Mouse (Mus musculus): Measurements from ENCODE around the gene Ksr1.

Ksr1 gene

DNA sequence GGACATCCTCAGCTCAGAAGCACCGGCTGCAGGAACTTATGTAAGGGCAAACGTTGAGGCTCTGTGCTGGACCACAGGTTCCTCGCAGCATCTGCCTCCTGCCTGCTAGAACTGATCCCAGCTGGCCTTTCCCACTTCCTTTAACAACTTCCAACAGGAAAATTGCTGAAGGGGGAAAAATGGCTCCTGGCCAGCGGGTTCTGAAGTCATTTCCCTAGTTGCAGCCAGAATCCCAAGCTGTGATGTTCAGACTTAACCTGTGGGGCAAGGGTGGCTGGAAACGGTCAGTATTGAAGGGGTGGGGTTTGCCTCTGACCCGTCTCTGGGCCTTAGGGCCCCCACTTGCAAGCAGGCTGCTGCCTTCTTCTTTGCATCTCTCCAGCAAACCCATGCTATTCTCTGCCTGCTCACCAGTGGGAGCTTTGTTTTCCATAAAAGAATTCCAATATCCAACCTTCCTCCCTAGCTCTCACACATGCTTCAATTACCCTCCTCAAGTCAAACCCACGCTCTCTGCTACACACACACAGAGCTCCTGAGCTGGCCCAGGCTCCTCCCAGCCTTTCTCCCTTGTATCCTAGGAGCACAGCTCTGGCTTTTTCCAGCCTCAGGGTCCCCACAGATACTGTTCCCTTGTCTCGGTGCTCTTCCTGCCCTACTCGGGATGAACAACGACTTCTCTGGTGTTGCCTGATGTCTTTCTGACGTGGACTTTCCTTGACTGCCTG is 80.6 kb downstream of the Ksr1 start:
- DNase-seq (ENCODE audit: low spot score): peak; percentile 17

- no peak for DNase-seq (ENCODE audit: low spot score)
Observed at GRCm38 (mm10) chr11:79064311-79064710, 81.9 kb downstream of the Ksr1 start.

DNA sequence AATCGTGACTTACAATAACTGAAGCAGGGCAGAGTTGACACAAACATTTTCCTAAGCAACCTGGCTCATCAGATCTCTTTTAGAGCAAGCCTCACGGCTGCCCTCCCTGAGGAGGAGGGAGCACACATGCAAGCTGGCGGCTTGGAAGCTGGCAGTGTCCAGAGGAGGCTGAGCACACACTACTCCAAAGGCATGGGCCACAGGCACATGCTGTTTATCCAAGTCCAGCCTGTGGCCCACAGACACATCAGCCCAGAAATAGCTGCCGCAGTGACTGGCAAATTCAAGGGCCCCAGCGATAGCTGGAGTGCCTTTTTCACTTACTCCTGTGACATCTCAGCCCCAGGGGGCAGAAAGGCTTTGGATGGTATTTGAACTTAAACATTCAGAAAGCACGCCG is 82.6 kb downstream of the Ksr1 start:
- DNase-seq (ENCODE audit: low spot score): no peak

GRCm38 (mm10) chr11:79062897-79063296 is 83.3 kb downstream of the Ksr1 start:
- DNase-seq (ENCODE audit: low spot score): no peak

DNA sequence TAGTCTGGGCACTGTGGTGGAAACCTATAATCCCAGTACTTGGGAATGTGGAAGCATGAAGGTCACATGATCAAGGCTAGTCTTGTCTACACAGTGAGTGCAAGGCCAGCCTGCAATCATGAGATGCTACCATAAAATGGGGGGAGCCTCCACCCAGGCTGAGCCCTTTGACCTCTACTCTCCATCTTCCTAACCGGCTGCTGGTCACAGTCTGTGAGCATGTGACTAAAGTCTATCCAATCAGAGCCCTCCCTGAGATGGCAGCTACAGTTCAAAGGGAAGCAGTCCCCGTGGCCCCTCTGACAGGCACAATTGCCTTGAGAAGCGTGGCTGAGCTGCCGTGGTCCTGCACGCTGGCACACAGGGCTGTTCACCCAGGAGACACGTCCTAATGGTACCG is 84.4 kb downstream of the Ksr1 start:
- DNase-seq (ENCODE audit: low spot score): no peak

GRCm38 (mm10) chr11:79059850-79060249 is 86.4 kb downstream of the Ksr1 start:
- no peak for DNase-seq (ENCODE audit: low spot score)

DNA sequence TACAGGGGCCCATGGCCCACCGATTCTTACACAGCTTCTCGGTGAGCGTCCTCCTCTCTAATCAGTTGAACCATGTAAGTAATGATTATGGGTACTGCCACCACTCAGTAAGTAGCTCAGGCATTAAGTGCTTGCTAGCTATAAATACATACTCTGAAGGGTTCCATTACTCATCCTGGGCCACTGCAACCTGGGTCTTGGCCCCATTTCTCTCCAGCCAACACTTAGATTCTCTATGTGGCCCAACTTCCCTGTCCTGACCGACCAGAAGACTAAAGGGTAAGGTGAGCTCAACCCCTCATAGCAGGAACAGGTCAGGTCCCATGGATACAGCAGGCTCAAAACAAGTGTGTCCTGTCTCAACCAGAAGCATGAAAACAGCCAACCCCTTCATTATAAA is 87.1 kb downstream of the Ksr1 start:
- no peak for DNase-seq (ENCODE audit: low spot score)

GRCm38 (mm10) chr11:79058610-79059009 is 87.6 kb downstream of the Ksr1 start:
- no peak for DNase-seq (ENCODE audit: low spot score)

DNA sequence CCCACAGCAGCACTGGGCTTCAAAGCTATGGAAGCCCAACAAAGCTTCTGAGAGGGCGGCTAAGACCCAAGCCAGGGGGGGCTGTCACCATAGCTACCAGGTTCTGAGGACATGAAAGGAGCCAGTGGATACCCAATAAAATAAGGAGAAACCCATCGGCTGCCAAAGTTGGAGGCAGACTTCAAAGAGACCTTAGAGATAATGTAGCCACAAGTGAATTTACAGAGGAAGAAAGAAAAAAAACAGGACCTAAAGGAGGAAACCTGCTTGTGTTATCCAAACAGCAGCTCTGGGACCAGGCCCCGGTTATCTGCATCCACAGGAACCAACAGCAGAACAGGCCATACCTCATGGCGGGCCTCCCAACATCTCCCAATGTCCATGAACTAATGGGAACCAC is 88.4 kb downstream of the Ksr1 start:
- no peak for DNase-seq (ENCODE audit: low spot score)

GRCm38 (mm10) chr11:79056891-79057290 is 89.3 kb downstream of the Ksr1 start:
- no peak for DNase-seq (ENCODE audit: low spot score)

DNA sequence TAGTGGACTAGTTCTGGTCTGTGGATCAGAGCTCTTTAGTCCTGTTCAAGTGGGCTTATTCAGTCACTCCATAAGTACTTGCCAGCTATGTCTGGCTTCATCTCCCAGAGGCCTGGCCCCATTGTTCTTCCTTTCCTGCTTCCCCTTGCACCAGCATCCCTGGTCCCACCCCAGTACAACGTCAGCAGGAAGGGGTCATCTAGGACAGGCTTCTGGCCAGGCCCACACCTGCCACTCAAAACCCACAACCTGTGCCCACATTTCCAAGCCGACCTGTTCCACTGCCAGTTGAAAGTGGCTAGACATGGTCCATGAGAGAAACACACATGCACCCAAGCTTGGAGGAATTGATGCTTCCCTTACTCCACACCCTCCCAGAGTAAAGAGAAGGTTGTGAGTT is 90.2 kb downstream of the Ksr1 start:
- no peak for DNase-seq (ENCODE audit: low spot score)

DNA sequence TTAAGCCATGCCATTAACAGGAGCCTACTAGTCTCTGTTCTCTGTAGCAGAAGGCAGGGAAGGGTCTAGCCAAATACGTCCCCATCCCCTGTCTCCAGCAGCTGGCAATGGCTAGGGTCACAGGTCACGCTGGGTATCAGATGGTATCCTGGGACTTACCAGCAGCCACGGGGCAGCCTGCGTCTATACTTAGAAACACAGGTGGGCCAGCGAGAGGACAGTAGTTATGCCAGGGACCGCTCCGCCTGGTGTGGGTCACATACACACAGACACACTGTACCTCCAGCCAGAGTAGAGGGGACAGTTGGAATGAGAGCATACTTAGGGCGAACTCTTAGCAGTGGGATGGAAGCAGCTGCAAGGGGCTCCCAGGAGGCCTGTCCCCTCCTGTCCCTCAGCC is 91.0 kb downstream of the Ksr1 start:
- DNase-seq (ENCODE audit: low spot score): no peak

DNA sequence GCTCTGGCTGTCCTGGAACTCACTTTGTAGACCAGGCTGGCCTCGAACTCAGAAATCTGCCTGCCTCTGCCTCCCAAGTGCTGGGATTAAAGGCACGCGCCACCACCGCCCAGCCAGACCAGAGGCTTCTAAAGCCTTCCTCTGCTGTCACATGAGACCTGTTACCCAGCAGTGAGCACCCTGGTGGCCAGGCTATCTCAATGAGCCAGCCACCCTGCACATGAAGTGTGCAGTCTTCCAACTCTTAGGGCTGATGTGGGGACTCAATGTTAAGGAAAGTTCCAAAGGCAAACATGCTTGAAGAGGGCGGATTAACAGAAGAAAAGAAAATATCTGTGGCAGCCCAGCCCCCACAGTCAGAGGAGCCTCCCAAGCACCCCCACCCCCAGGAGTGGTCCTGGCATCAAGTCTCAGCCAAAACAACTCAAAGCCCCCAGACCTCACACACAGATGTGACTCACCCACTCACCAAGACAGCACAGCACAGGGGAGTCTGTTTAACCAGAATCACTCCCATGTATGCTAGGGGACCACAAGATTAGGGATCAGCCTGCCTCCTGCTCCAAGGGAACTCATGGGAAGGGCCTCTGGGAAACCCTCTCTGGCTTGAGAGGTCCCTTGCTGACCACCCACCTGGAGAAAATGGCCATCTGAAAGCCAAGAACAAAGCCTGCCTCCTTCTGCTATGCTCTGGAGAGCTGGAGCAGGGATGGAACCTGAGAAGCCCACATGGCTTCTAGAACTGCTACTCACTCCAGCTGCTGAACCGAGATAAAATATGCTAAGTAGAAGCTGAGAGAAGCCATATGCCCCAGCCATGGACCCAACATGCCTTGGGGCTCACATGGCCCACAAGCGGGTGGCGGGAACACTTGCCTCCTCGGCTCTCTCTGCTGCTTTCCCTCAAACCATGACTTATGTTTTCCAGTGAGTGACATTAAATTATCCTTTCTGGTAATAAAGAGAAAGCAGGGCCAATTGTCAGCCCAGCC is 91.8 kb downstream of the Ksr1 start:
- DNase-seq (ENCODE audit: low spot score): no peak

GRCm38 (mm10) chr11:79053437-79053836 is 92.8 kb downstream of the Ksr1 start:
- DNase-seq (ENCODE audit: low spot score): no peak

DNA sequence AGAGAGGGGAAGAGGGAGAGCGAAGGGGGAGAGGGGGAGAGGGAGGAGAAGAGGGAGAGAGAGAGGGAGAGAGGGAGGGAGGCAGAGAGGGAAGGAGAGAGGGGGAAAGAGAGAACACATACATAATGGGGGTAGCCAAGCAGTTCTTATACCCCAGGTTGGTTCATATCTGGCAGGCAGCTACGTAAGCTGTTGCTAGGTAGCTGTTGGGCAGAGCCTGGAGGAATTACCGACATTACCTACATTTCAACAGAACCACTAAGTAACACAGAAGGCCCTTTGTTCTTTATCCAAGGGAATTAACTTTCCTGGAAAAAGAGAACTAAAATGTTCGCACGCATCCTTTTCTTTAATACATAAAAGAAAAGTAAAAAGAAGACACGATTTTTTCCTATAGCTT is 93.4 kb downstream of the Ksr1 start:
- DNase-seq (ENCODE audit: low spot score): no peak

GRCm38 (mm10) chr11:79051522-79051921 is 94.7 kb downstream of the Ksr1 start:
- no peak for DNase-seq (ENCODE audit: low spot score)

DNA sequence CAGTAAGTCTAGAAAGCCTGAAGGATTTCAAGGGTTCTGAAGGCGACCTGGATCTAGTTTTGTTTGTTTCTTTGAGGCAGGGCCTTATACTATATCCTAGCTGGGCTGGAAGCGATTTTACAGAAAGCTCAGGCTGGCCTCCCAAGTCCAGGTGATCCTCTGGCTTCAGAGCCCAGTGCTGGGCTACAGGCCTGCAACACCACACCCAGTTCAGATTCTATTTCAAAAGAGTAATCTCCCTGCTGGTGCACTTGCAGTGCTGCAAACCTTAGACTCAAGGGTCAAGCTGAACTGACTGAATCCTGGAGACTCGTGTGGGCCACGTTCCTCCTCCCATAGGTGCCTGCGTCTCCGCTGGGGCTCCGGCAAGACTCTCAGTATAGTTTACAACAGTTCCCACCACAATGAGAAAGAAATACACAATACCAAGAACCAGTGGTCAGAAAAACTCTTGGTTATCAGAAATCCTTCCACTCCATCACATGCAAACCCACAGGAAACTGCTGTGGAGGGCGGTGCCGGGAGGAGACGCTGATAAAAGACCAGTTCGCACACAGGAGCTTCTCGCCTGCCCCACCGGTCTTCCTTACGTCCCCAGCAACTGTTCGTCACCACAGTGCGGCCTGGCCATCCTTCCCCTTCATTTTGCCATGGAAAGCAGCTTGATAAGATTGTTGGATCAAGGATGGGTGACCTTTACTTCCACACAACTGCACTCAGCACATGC is 95.3 kb downstream of the Ksr1 start:
- no peak for DNase-seq (ENCODE audit: low spot score)

- no peak for DNase-seq (ENCODE audit: low spot score)
Observed at GRCm38 (mm10) chr11:79048906-79049305, 97.3 kb downstream of the Ksr1 start.

DNA sequence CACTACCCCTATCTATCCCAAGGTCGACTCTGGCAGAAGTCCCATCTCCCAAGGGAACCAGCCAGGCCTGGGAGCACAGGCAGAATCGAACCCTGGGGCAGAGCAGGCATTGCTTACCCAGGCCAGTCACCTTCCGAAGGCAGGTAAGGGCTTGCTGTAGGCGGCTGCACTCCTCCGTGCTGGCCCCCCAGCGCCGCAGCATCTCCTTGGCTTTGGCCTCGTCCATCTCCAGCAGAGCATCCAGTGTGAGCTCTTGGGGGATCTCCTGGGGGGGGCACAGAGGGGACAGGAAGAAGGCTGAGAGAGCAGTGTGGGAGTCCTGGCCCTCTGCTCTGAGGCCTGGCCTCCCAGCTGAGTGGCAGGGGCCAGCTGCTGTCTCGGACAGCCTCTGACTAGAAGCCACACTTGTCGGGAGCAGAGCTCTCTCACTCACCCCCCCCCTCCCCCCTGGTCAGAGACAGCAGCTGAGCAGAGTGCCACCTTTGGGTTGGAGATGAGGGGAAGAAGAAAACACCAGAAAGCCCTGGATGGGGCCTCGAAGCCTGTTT is 99.0 kb downstream of the Ksr1 start:
- no peak for DNase-seq (ENCODE audit: low spot score)

- DNase-seq (ENCODE audit: low spot score): no peak
Observed at GRCm38 (mm10) chr11:79046561-79047155, 99.5 kb downstream of the Ksr1 start.

GRCm38 (mm10) chr11:79045231-79045630 is 101.0 kb downstream of the Ksr1 start:
- no peak for DNase-seq (ENCODE audit: low spot score)

DNA sequence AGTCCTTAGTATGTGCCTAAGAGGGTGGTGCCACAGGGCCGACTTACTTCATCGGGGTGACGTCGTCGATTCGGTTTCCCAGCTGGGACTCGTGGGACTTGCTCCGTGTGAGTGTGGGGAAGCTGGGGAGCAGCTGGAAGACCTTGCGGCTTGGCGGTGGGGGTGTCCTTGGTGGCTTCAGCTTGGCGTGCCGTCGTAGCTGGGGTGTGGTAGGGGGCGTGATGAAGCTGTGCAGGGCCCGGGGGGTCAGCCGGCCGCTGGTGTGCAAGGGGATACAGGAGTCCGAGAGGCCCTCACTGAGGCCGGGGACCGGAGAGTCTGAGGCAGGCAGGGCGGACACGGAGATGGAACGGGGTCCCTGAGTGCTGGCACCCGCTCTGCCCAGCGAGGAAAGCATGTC is 101.4 kb downstream of the Ksr1 start:
- DNase-seq (ENCODE audit: low spot score): no peak

All from ovary, postnatal 10 days (tissue).